Comparison of ENCODE assay signal across 9 mouse cellular contexts in the genomic region with DNA sequence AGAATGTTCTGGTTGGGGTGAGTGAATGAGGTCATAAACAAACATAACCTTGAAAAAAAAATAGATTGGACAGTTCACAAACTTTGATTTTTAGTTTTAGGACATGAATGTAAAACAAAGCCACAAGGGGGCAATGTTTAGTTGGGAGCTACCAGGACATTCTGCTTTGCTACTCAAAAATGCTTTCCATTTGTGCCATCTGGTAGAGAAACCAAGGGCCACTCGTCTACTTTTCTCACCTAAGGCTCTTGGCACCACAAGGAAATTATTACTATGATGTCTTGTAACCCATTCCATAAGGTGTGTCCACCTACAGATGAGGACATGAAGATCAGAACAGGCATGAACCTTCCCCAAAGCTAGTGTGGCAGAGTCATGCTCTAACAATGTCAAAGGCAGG. TPM values are rescaled to one million over a fixed set of nuclear protein-coding genes. Genes with fewer than 3 reads are reported as not detected.
DNase-seq lines count a peak whose midpoint lies in the region; ATAC-seq and TF ChIP-seq lines count a peak whose summit lies in the region.
"Had no signal": no experiment of that assay in that cellular context is flagged by ENCODE, and none has a peak within 500 bp of the region (broad histone marks: within the 10 kb centered on the region; RNA-seq: fewer than 3 reads in every experiment).

No protein-coding gene starts in this region.

- TF ChIP-seq POLR2A in kidney, adult 2 months (IDR thresholded peaks at IDR 0.05; ENCODE audit: low read depth, low read length): no peak

- DNase-seq in kidney, adult 2 months: peak; percentile 10
- peak; percentile 36 for DNase-seq in 3T3-L1 (ENCODE audit: low read depth, low spot score)
- DNase-seq in 416B (ENCODE audit: low read depth): peak; percentile 25
- peak; percentile 62 for DNase-seq in embryo, embryonic 10 days (ENCODE audit: low spot score)
- no peak for DNase-seq in urinary bladder, adult 18-20 months (ENCODE audit: low spot score in 2 of 2)

- no peak for ATAC-seq in kidney, embryonic 16.5 days (ENCODE audit: low FRiP score, low TSS enrichment)
- ATAC-seq in inflammation-experienced regulatory T-cells, adult 6 months: no peak

- H3K4me3 ChIP-seq in kidney, adult 2 months (ENCODE audit: insufficient read depth, low read depth, low read length): no peak overlapping the region
- no peak overlapping the region for H3K4me3 ChIP-seq in kidney, embryonic 16.5 days (ENCODE audit: low read length)
- H3K4me3 ChIP-seq: lung, embryonic 15.5 days had no signal

- no peaks in the 10 kb centered on the region for H3K36me3 ChIP-seq in kidney, adult 2 months (ENCODE audit: control insufficient read depth, insufficient read depth, low read length)
- H3K36me3 ChIP-seq in kidney, embryonic 16.5 days (ENCODE audit: insufficient read depth, low read length): no peaks in the 10 kb centered on the region
- H3K36me3 ChIP-seq: lung, embryonic 15.5 days had no signal

- WGBS in kidney, adult 2 months: 0% methylated on average over 1 of the region's 1 CpGs
- 7% methylated on average over 1 of the region's 1 CpGs for WGBS in kidney, embryonic 16.5 days

- no peak overlapping the region for H3K27ac ChIP-seq in kidney, adult 2 months (ENCODE audit: insufficient read depth, low read depth, low read length)
- H3K27ac ChIP-seq in kidney, embryonic 16.5 days (ENCODE audit: low read length): no peak overlapping the region
- H3K27ac ChIP-seq: lung, embryonic 15.5 days had no signal

- H3K27me3 ChIP-seq in kidney, adult 2 months (replicated peaks; ENCODE audit: control insufficient read depth, insufficient read depth, low read length): no peaks in the 10 kb centered on the region
- H3K27me3 ChIP-seq in kidney, embryonic 16.5 days (ENCODE audit: insufficient read depth, low read length): no peaks in the 10 kb centered on the region
- H3K27me3 ChIP-seq: lung, embryonic 15.5 days had no signal

- H3K4me2 ChIP-seq in kidney, embryonic 16.5 days (replicated peaks; ENCODE audit: low read depth, low read length): no peak overlapping the region
- H3K4me2 ChIP-seq: lung, embryonic 15.5 days had no signal

- H3K9me3 ChIP-seq in kidney, embryonic 16.5 days (ENCODE audit: low read length): no peaks in the 10 kb centered on the region
- H3K9me3 ChIP-seq: lung, embryonic 15.5 days had no signal

- H3K9ac ChIP-seq in kidney, embryonic 16.5 days (replicated peaks; ENCODE audit: low read length): no peak overlapping the region
- H3K9ac ChIP-seq: lung, embryonic 15.5 days had no signal

- no peak for TF ChIP-seq CTCF in kidney, adult 2 months (conservative IDR thresholded peaks at IDR 0.05; ENCODE audit: insufficient read depth, insufficient read length, low read depth, low read length)

- no peaks in the 10 kb centered on the region for H3K4me1 ChIP-seq in kidney, adult 2 months (ENCODE audit: control insufficient read depth, insufficient read depth, low read length)
- H3K4me1 ChIP-seq in kidney, embryonic 16.5 days (ENCODE audit: insufficient read depth, low read length): no peaks in the 10 kb centered on the region
- H3K4me1 ChIP-seq: lung, embryonic 15.5 days had no signal

RNA-seq across cellular contexts. Expression of gene BC030500, which starts 25.1 kb away (rescaled TPM):
- polyA plus RNA-seq in kidney, adult 2 months (2012; rRNA removed): not detected in 2 replicates
- 3.3 and 4.0 TPM in 2 replicates for polyA plus RNA-seq in kidney, embryonic 16.5 days (2015; fragmentation: Nextera tagmentation; extraction: Ambion mirVana)
- not detected for polyA plus RNA-seq in inflammation-experienced regulatory T-cells, adult 6 months (2017; shearing (Covaris generic))
- polyA plus RNA-seq: spleen, adult 2 months had no signal

RNA-seq across cellular contexts. Expression of gene Galntl6, which starts 26.0 kb away (rescaled TPM):
- polyA plus RNA-seq in kidney, adult 2 months (2012; rRNA removed): not detected in 2 replicates
- polyA plus RNA-seq in kidney, embryonic 16.5 days (2015; fragmentation: Nextera tagmentation; extraction: Ambion mirVana): 1.4 and 1.8 TPM in 2 replicates
- polyA plus RNA-seq in inflammation-experienced regulatory T-cells, adult 6 months (2017; shearing (Covaris generic)): under 1 TPM in 1 of 3 experiments, not detected in 2; 0.05 TPM
- polyA plus RNA-seq: spleen, adult 2 months had no signal

Comparison
In these comparisons a context has a peak if more than half of its experiments do, and no peak if none do; other contexts are left out.
1. DNase-seq: peak in kidney, adult 2 months (single experiment), 3T3-L1 (single experiment), 416B (single experiment) and embryo, embryonic 10 days (single experiment); none in urinary bladder, adult 18-20 months (0 of 2).